Mouse (Mus musculus) layer of hippocampus, postnatal 14 days (tissue): ENCODE measurements around the gene Tas2r135. TPM values are rescaled to one million over a fixed set of nuclear protein-coding genes. Genes with fewer than 3 reads are reported as not detected.

Experiments
- DNase-seq, 2 experiments: peaks; one replicate each; pipeline ENCODE4 v3.0.0; 2021 to 2022; ENCODE audit warnings: low spot score in 2 of 2, mixed read lengths in 1 of 2
- total RNA-seq, 2 experiments: library from RNA; stranded (reverse); gene quantifications; 2 replicates each; pipeline ENCODE4 v1.2.3; 2021

Tas2r135 gene
- total RNA-seq, 2 experiments from 2014 or later = 0.36 TPM; not detected in 1

- no peak for DNase-seq
These were observed 31.4 kb upstream of the Tas2r135 start for GRCm38 (mm10) chr6:42373669-42374430.

GRCm38 (mm10) chr6:42374701-42375100 lies 30.5 kb upstream of the Tas2r135 start:
- DNase-seq = no peak

GRCm38 (mm10) chr6:42375131-42375530 lies 30.1 kb upstream of the Tas2r135 start:
- DNase-seq = no peak

GRCm38 (mm10) chr6:42376016-42376415 lies 29.2 kb upstream of the Tas2r135 start:
- no peak for DNase-seq

- no peak for DNase-seq
These were observed 28.7 kb upstream of the Tas2r135 start for GRCm38 (mm10) chr6:42376504-42377019.

GRCm38 (mm10) chr6:42377280-42377679 lies 28.0 kb upstream of the Tas2r135 start:
- no peak for DNase-seq

GRCm38 (mm10) chr6:42379551-42379950 lies 25.7 kb upstream of the Tas2r135 start:
- DNase-seq = no peak

- no peak for DNase-seq
These were observed 24.7 kb upstream of the Tas2r135 start for GRCm38 (mm10) chr6:42380416-42381144.

- DNase-seq = no peak
These were observed 24.0 kb upstream of the Tas2r135 start for GRCm38 (mm10) chr6:42381221-42381620.

- DNase-seq = no peak
These were observed 23.3 kb upstream of the Tas2r135 start for GRCm38 (mm10) chr6:42381916-42382381.

- DNase-seq = no peak
These were observed 21.9 kb upstream of the Tas2r135 start for GRCm38 (mm10) chr6:42383360-42383759.

- no peak for DNase-seq
These were observed 19.6 kb upstream of the Tas2r135 start for GRCm38 (mm10) chr6:42385635-42386034.

- DNase-seq = no peak
These were observed 13.4 kb upstream of the Tas2r135 start for GRCm38 (mm10) chr6:42391796-42392330.

GRCm38 (mm10) chr6:42395960-42396809 lies 9.0 kb upstream of the Tas2r135 start:
- no peak for DNase-seq

- no peak for DNase-seq
These were observed 8.1 kb upstream of the Tas2r135 start for GRCm38 (mm10) chr6:42397041-42397657.

- no peak for DNase-seq
These were observed 6.9 kb upstream of the Tas2r135 start for GRCm38 (mm10) chr6:42398285-42398684.

GRCm38 (mm10) chr6:42398998-42399397 lies 6.2 kb upstream of the Tas2r135 start:
- DNase-seq = no peak

- no peak for DNase-seq
These were observed 5.3 kb upstream of the Tas2r135 start, which contains the start of gene Tas2r143 for GRCm38 (mm10) chr6:42399938-42400337. Tas2r143 (plus strand) TSS chr6:42400238.

GRCm38 (mm10) chr6:42419443-42419842 lies 14.2 kb downstream of the Tas2r135 start:
- no peak for DNase-seq

GRCm38 (mm10) chr6:42421439-42421838 lies 16.2 kb downstream of the Tas2r135 start:
- no peak for DNase-seq
